Mouse (Mus musculus) forebrain, embryonic 13.5 days (tissue): ENCODE measurements at regions not wholly inside any gene's neighbourhood (a gene's known extent, or its start where the extent isn't known, plus 50 kb on each side); places are given as distances from the start of the nearest gene placed in this dataset.

ENCODE experiments used
- ATAC-seq: fragments of 200-750 bp; cut with Nextera tagmentation; 2 replicates; pipeline ENCODE4 v1.8.0; 2017
- H3K27ac ChIP-seq: fragments of 300-500 bp; sonication (generic); 2 replicates; pipeline ENCODE4 v1.5.1; 2015; ENCODE audit warnings: inconsistent platforms, mild to moderate bottlenecking, moderate library complexity
- H3K27me3 ChIP-seq: fragments of 300-500 bp; sonication (generic); 2 replicates; pipeline ENCODE4 v1.6.1; 2015; ENCODE audit warnings: mild to moderate bottlenecking, inconsistent platforms
- H3K36me3 ChIP-seq: fragments of 300-500 bp; sonication (generic); 2 replicates; pipeline ENCODE4 v1.6.1; 2015; ENCODE audit warnings: mild to moderate bottlenecking, inconsistent platforms; ENCODE audit not compliant: poor library complexity, severe bottlenecking
- H3K4me1 ChIP-seq: fragments of 300-500 bp; sonication (generic); 2 replicates; pipeline ENCODE4 v1.6.1; 2015; ENCODE audit warnings: inconsistent platforms
- H3K4me2 ChIP-seq: fragments of 300-500 bp; sonication (generic); 2 replicates; pipeline ENCODE4 v1.6.1; 2015; ENCODE audit warnings: inconsistent platforms, mild to moderate bottlenecking, moderate library complexity
- H3K4me3 ChIP-seq: fragments of 300-500 bp; sonication (generic); 2 replicates; pipeline ENCODE4 v1.5.1; 2015; ENCODE audit warnings: mild to moderate bottlenecking, inconsistent platforms
- H3K9ac ChIP-seq: fragments of 300-500 bp; sonication (generic); 2 replicates; pipeline ENCODE4 v1.6.1; 2015; ENCODE audit warnings: mild to moderate bottlenecking, inconsistent platforms
- H3K9me3 ChIP-seq: fragments of 300-500 bp; sonication (generic); replicated peaks from 2 replicates; pipeline ENCODE4 v1.6.1; 2016; ENCODE audit warnings: inconsistent platforms
- WGBS: fragments of 180-500 bp; shearing (Covaris S2); methylation state at CpG from one replicate; pipeline ENCODE4 v1.1.7; 2015; 5-methylcytosine and 5-hydroxymethylcytosine counted together

GRCm38 (mm10) chr8:34476146-34476820 lies 364.7 kb upstream of the Gm10131 start:
- Histone ChIP-seq H3K4me3 (no peak overlapping the region), H3K4me1 (peaks cover 18% of the 10 kb centered on the region), H3K4me2 (no peak overlapping the region), H3K36me3 (no peaks in the 10 kb centered on the region), H3K27ac (no peak overlapping the region), H3K27me3 (no peaks in the 10 kb centered on the region), H3K9ac (no peak overlapping the region), H3K9me3 (no peaks in the 10 kb centered on the region)
- ATAC-seq = no peak
- 96% methylated on average over 3 of the region's 3 CpGs for WGBS

- H3K36me3 ChIP-seq = no peaks in the 10 kb centered on the region
- no peak for ATAC-seq
- H3K9ac ChIP-seq = no peak overlapping the region
- no peaks in the 10 kb centered on the region for H3K9me3 ChIP-seq
- peaks cover 18% of the 10 kb centered on the region for H3K4me1 ChIP-seq
- no peak overlapping the region for H3K4me2 ChIP-seq
- H3K27me3 ChIP-seq = no peaks in the 10 kb centered on the region
- H3K4me3 ChIP-seq = no peak overlapping the region
- 84% methylated on average over 7 of the region's 7 CpGs for WGBS
- H3K27ac ChIP-seq = no peak overlapping the region
Observed at GRCm38 (mm10) chr8:34474593-34474992, 363.1 kb upstream of the Gm10131 start.

DNA sequence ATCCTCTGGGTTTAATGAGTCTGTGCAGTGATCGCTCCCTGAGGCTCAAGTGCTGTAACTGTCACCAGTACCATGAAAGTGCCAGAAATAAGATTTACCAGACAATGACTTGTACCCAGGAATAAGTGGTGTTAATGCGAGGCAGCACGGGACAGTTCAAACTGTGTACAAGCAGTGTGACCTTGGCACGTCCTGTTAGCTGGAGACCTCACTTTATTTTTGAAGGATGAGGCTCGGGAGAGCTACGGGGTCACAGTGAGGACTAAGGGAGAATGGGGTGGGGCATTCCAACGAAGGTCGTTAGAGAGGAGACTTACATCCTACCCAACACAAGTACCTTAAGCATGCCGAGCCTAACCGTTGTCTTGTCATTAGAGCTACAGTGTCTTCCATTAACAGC lies 362.2 kb upstream of the Gm10131 start:
- H3K4me3 ChIP-seq = no peak overlapping the region
- no peak for ATAC-seq
- no peak overlapping the region for H3K4me2 ChIP-seq
- H3K9ac ChIP-seq = no peak overlapping the region
- WGBS = 66% methylated on average over 10 of the region's 10 CpGs
- H3K4me1 ChIP-seq = peaks cover 18% of the 10 kb centered on the region
- H3K27me3 ChIP-seq = no peaks in the 10 kb centered on the region
- no peaks in the 10 kb centered on the region for H3K36me3 ChIP-seq
- no peak overlapping the region for H3K27ac ChIP-seq
- no peaks in the 10 kb centered on the region for H3K9me3 ChIP-seq

GRCm38 (mm10) chr8:34473301-34473700 lies 361.8 kb upstream of the Gm10131 start:
- 0 out of 2 replicates have a peak, but pooled peaks have one; percentile 24 for ATAC-seq
- H3K9me3 ChIP-seq = no peaks in the 10 kb centered on the region
- no peaks in the 10 kb centered on the region for H3K27me3 ChIP-seq
- no peak overlapping the region for H3K9ac ChIP-seq
- no peak overlapping the region for H3K27ac ChIP-seq
- H3K36me3 ChIP-seq = no peaks in the 10 kb centered on the region
- peaks cover 18% of the 10 kb centered on the region for H3K4me1 ChIP-seq
- WGBS = 45% methylated on average over 1 of the region's 1 CpGs
- no peak overlapping the region for H3K4me3 ChIP-seq
- H3K4me2 ChIP-seq = no peak overlapping the region

DNA sequence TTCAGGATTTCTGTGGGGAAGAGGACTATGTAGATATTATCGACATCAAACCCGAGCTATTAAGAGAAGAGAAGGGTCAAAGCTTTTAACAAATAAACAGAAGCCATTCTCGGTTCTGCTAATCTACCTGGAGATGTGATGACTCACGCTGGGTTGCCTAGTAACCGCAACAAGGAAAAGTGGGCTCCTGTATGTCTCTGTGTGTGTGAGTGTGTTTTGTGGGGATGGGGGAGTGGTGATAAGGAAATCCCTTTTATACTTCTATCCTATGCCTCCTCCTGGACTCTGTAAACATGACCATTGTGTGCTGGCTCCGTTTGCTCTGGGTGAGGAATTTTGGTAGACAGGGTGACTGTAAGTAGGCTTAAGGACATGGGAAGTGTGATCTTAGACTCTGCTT lies 361.3 kb upstream of the Gm10131 start:
- WGBS = 17% methylated on average over 6 of the region's 6 CpGs
- ATAC-seq = peak; percentile 58; the same call in 1 of the 2 replicates
- Histone ChIP-seq H3K36me3 (no peaks in the 10 kb centered on the region), H3K27ac (no peak overlapping the region), H3K9me3 (no peaks in the 10 kb centered on the region), H3K27me3 (no peaks in the 10 kb centered on the region), H3K4me3 (no peak overlapping the region), H3K4me1 (peaks cover 18% of the 10 kb centered on the region), H3K9ac (no peak overlapping the region), H3K4me2 (peak overlapping the region; percentile 16; the same call in 1 of the 2 replicates)

DNA sequence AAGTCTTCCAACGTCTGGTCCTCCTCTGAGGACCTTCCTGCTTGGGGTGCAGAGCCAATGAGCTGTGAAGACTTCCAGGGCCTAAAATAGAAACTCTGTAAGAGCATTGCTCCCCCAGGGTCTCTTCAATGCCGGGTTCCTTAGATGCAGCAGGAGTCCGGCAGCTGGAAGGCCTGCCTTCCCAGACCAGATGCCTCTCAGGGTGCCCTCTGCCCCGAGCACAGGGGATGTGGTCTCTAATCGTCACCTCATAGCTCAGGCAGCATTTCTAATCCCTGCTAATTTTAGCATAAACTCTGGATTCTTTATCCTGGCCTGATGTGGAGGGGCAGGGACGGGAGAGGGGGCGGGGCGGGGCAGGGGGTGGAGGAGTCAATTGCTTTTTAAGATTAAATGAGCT lies 360.9 kb upstream of the Gm10131 start:
- Histone ChIP-seq H3K4me1 (peaks cover 18% of the 10 kb centered on the region), H3K4me2 (0 out of 2 replicates have a peak overlapping the region, but pooled peaks have one; percentile 16), H3K9ac (no peak overlapping the region), H3K36me3 (no peaks in the 10 kb centered on the region), H3K27ac (no peak overlapping the region), H3K27me3 (no peaks in the 10 kb centered on the region), H3K9me3 (no peaks in the 10 kb centered on the region), H3K4me3 (no peak overlapping the region)
- ATAC-seq = no peak
- WGBS = 24% methylated on average over 8 of the region's 8 CpGs

DNA sequence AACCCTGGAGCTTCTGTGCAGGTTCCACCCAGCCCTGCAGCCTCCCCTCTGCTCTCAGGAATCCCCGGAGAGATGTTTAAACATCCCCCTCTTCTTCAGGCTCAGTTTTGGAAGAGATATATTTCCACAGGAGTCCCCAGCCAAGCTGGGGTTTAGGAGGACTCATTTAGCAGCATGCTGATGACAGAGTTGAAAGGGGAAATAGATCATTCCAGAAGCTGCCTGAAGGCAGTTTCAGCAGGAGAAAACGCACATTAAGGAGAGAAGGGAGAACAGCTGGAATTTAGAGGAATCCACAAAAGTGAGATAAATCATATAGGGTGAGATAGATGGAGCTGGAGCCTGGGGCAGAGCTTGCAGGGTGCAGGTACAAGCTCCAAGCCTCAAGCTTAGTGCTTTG lies 357.6 kb upstream of the Gm10131 start:
- Histone ChIP-seq H3K4me1 (peaks cover 24% of the 10 kb centered on the region), H3K4me3 (no peak overlapping the region), H3K9me3 (peaks cover 4% of the 10 kb centered on the region), H3K9ac (no peak overlapping the region), H3K36me3 (no peaks in the 10 kb centered on the region), H3K4me2 (no peak overlapping the region), H3K27ac (no peak overlapping the region), H3K27me3 (no peaks in the 10 kb centered on the region)
- ATAC-seq = no peak
- 85% methylated on average over 2 of the region's 2 CpGs for WGBS

GRCm38 (mm10) chr8:34466786-34467364 lies 355.3 kb upstream of the Gm10131 start:
- no peak overlapping the region for H3K4me2 ChIP-seq
- no peaks in the 10 kb centered on the region for H3K27me3 ChIP-seq
- no peak overlapping the region for H3K9ac ChIP-seq
- no peaks in the 10 kb centered on the region for H3K36me3 ChIP-seq
- H3K27ac ChIP-seq = peak overlapping the region; percentile 31
- ATAC-seq = no peak
- H3K9me3 ChIP-seq = peaks cover 4% of the 10 kb centered on the region
- 0 out of 2 replicates have a peak, but pooled peaks cover 5% of the 10 kb centered on the region for H3K4me1 ChIP-seq
- H3K4me3 ChIP-seq = no peak overlapping the region
- 76% methylated on average over 5 of the region's 5 CpGs for WGBS

- H3K4me1 ChIP-seq = 0 out of 2 replicates have a peak, but pooled peaks cover 5% of the 10 kb centered on the region
- H3K27me3 ChIP-seq = no peaks in the 10 kb centered on the region
- peaks cover 4% of the 10 kb centered on the region for H3K9me3 ChIP-seq
- no peak overlapping the region for H3K9ac ChIP-seq
- H3K36me3 ChIP-seq = no peaks in the 10 kb centered on the region
- H3K4me3 ChIP-seq = no peak overlapping the region
- H3K27ac ChIP-seq = no peak overlapping the region
- H3K4me2 ChIP-seq = no peak overlapping the region
- 94% methylated on average over 1 of the region's 1 CpGs for WGBS
- no peak for ATAC-seq
Observed at GRCm38 (mm10) chr8:34465398-34465797, 353.9 kb upstream of the Gm10131 start.

- peaks cover 4% of the 10 kb centered on the region for H3K9me3 ChIP-seq
- no peak overlapping the region for H3K4me2 ChIP-seq
- no peak overlapping the region for H3K9ac ChIP-seq
- H3K27me3 ChIP-seq = no peaks in the 10 kb centered on the region
- H3K4me1 ChIP-seq = 0 out of 2 replicates have a peak, but pooled peaks cover 5% of the 10 kb centered on the region
- H3K27ac ChIP-seq = no peak overlapping the region
- WGBS = 87% methylated on average over 5 of the region's 5 CpGs
- no peak overlapping the region for H3K4me3 ChIP-seq
- no peak for ATAC-seq
- H3K36me3 ChIP-seq = no peaks in the 10 kb centered on the region
Observed at GRCm38 (mm10) chr8:34462262-34462661, 350.7 kb upstream of the Gm10131 start.

DNA sequence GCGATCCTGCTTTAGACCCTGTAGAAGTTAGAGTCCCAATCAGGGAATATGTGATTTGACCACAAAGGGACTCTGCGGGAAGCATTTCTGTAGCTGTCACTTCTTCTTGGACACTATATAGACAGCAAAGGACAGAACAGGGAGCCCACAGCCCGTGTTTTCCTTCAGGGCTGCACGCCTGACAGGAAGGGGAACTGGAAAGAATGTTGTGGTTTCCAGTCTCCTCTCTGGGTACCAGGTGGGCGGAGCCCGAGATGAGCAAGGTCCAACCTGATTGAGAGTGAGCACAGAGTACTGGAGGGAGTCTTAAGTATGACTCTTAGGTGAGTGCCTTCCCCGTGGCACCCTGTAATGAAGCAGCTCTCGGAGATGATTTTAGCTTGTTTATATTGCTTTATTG lies 346.8 kb upstream of the Gm10131 start:
- no peaks in the 10 kb centered on the region for H3K9me3 ChIP-seq
- no peaks in the 10 kb centered on the region for H3K36me3 ChIP-seq
- no peak overlapping the region for H3K4me3 ChIP-seq
- no peak for ATAC-seq
- no peak overlapping the region for H3K27ac ChIP-seq
- 92% methylated on average over 8 of the region's 8 CpGs for WGBS
- no peaks in the 10 kb centered on the region for H3K4me1 ChIP-seq
- H3K27me3 ChIP-seq = no peaks in the 10 kb centered on the region
- H3K9ac ChIP-seq = no peak overlapping the region
- H3K4me2 ChIP-seq = no peak overlapping the region

GRCm38 (mm10) chr8:34456543-34456942 lies 345.0 kb upstream of the Gm10131 start:
- H3K36me3 ChIP-seq = no peaks in the 10 kb centered on the region
- 72% methylated on average over 3 of the region's 3 CpGs for WGBS
- H3K9ac ChIP-seq = no peak overlapping the region
- peaks cover 5% of the 10 kb centered on the region for H3K4me1 ChIP-seq
- H3K27me3 ChIP-seq = no peaks in the 10 kb centered on the region
- H3K27ac ChIP-seq = no peak overlapping the region
- no peak overlapping the region for H3K4me2 ChIP-seq
- no peaks in the 10 kb centered on the region for H3K9me3 ChIP-seq
- no peak for ATAC-seq
- H3K4me3 ChIP-seq = no peak overlapping the region

GRCm38 (mm10) chr8:34455376-34455775 lies 343.8 kb upstream of the Gm10131 start:
- H3K4me3 ChIP-seq = no peak overlapping the region
- no peaks in the 10 kb centered on the region for H3K27me3 ChIP-seq
- H3K9ac ChIP-seq = no peak overlapping the region
- peaks cover 12% of the 10 kb centered on the region for H3K4me1 ChIP-seq
- H3K27ac ChIP-seq = no peak overlapping the region
- 88% methylated on average over 14 of the region's 14 CpGs for WGBS
- ATAC-seq = no peak
- H3K36me3 ChIP-seq = no peaks in the 10 kb centered on the region
- no peak overlapping the region for H3K4me2 ChIP-seq
- no peaks in the 10 kb centered on the region for H3K9me3 ChIP-seq
